Mouse (Mus musculus) midbrain, embryonic 11.5 days (tissue): ENCODE data around the gene Mrpl38. TPM values are rescaled to one million over a fixed set of nuclear protein-coding genes. Genes with fewer than 3 reads are reported as not detected.
A peak's percentile ranks its signal among the peaks of the same experiment; 100 is the strongest.

Source experiments
- ATAC-seq: fragments of 200-750 bp; cut with Nextera tagmentation; 2 replicates; pipeline ENCODE4 v1.8.0; 2017; ENCODE audit warnings: moderate TSS enrichment, moderate library complexity; ENCODE audit not compliant: low FRiP score
- DNase-seq: peaks from one replicate; pipeline ENCODE4 v3.0.0; 2015; ENCODE audit warnings: low spot score; ENCODE audit errors: missing footprints
- H3K27ac ChIP-seq: fragments of 300-500 bp; sonication (generic); 2 replicates; pipeline ENCODE4 v1.5.1; 2014; ENCODE audit warnings: low read depth, low read length
- H3K27me3 ChIP-seq: fragments of 300-500 bp; sonication (generic); 2 replicates; pipeline ENCODE4 v1.6.1; 2014; ENCODE audit warnings: mild to moderate bottlenecking, low read length, moderate library complexity, mixed read lengths; ENCODE audit not compliant: control insufficient read depth, insufficient read depth
- H3K36me3 ChIP-seq: fragments of 300-500 bp; sonication (generic); 2 replicates; pipeline ENCODE4 v1.6.1; 2014; ENCODE audit warnings: mild to moderate bottlenecking, low read length, moderate library complexity, mixed read lengths; ENCODE audit not compliant: control insufficient read depth, insufficient read depth
- H3K4me1 ChIP-seq: fragments of 300-500 bp; sonication (generic); 2 replicates; pipeline ENCODE4 v1.6.1; 2014; ENCODE audit warnings: low read length; ENCODE audit not compliant: control insufficient read depth, insufficient read depth
- H3K4me2 ChIP-seq: fragments of 300-500 bp; sonication (generic); 2 replicates; pipeline ENCODE4 v1.6.1; 2014; ENCODE audit warnings: mild to moderate bottlenecking, moderate library complexity
- H3K4me3 ChIP-seq: fragments of 300-500 bp; sonication (generic); 2 replicates; pipeline ENCODE4 v1.5.1; 2014; ENCODE audit warnings: low read depth, low read length
- H3K9ac ChIP-seq: fragments of 300-500 bp; sonication (generic); 2 replicates; pipeline ENCODE4 v1.6.1; 2014; ENCODE audit warnings: low read length
- H3K9me3 ChIP-seq: fragments of 300-500 bp; sonication (generic); 2 replicates; pipeline ENCODE4 v1.6.1; 2016; ENCODE audit warnings: low read length; ENCODE audit not compliant: control insufficient read depth
- WGBS: fragments of 180-500 bp; shearing (Covaris S2); extraction: QIAGEN DNeasy Blood & Tissue Kit; methylation state at CpG from one replicate; pipeline ENCODE4 v1.1.7; 2014; 5-methylcytosine and 5-hydroxymethylcytosine counted together
- polyA plus RNA-seq: library from polyadenylated mRNA; unstranded; fragments of >200 nt; fragmentation: Nextera tagmentation; extraction: Ambion mirVana; gene quantifications from 2 replicates; pipeline ENCODE4 v1.2.1, GENCODE M21; 2014

The Mrpl38 gene
- polyA plus RNA-seq, 1 experiment from 2014 or later: 97.0 TPM

DNA sequence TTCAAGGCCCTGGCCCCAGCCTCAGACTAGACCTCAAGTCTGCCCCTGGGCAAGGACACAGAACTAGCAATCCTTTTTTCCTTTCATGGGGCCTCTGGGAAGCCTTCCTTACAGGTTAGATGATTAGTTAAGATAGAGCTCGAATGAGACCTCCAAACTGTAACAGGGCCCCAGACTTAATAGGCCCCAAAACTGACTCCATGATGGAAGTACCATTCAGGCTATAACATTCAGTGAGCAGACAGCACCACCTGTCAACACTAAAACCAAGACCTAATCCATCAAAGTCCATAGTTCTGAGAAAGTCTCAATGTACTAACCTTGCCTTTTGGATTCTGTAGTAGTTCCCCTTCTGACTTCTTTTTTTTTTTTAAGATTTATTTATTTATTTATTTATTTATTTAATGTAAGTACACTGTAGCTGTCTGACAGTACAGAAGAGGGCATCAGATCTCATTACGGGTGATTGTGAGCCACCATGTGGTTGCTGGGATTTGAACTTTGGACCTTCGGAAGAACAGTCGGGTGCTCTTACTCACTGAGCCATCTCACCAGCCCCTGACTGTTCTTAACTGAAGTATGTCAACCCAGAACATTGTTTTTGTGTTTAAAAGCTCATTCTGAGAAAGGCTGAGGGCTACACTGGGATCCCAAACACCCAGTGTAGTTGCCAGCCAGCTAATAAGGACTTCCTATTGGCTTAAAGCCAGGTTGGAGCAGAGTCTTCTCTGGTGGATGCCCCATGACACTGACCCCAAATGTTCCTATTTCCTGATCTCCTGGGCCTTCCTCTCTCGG lies 31.5 kb upstream of the Mrpl38 start:
- Histone ChIP-seq H3K9me3 (no peaks in the 10 kb centered on the region), H3K4me1 (peaks cover 12% of the 10 kb centered on the region; the same call in 1 of the 2 replicates), H3K9ac (no peak overlapping the region), H3K4me3 (no peak overlapping the region), H3K27me3 (no peaks in the 10 kb centered on the region), H3K4me2 (no peak overlapping the region), H3K36me3 (peaks cover 4% of the 10 kb centered on the region; the same call in 1 of the 2 replicates), H3K27ac (no peak overlapping the region)
- ATAC-seq: no peak
- DNase-seq: peak; percentile 81
- WGBS: 86% methylated on average over 5 of the region's 5 CpGs

DNA sequence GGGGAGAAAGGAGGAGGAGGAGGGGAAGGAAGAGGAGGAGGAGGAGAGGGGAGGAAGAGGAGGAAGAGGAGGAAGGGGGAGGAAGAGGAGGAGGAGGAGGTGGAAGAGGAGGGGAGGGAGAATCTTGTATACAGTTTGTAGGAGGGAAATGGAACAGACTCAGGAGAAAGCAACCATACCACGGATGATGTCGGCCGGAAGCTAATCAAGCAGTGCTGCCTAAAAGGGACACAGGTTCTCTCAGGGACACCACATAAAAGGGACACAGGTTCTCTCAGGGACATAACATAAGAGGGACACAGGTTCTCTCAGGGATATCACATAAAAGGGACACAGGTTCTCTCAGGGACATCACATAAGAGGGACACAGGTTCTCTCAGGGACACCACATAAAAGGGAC lies 30.5 kb upstream of the Mrpl38 start:
- WGBS: 80% methylated on average over 3 of the region's 3 CpGs
- DNase-seq (peak; percentile 1), ATAC-seq (no peak)
- Histone ChIP-seq H3K9me3 (no peaks in the 10 kb centered on the region), H3K4me1 (peaks cover 12% of the 10 kb centered on the region; the same call in 1 of the 2 replicates), H3K36me3 (peaks cover 4% of the 10 kb centered on the region; the same call in 1 of the 2 replicates), H3K27ac (no peak overlapping the region), H3K9ac (no peak overlapping the region), H3K27me3 (no peaks in the 10 kb centered on the region), H3K4me2 (no peak overlapping the region), H3K4me3 (no peak overlapping the region)

DNA sequence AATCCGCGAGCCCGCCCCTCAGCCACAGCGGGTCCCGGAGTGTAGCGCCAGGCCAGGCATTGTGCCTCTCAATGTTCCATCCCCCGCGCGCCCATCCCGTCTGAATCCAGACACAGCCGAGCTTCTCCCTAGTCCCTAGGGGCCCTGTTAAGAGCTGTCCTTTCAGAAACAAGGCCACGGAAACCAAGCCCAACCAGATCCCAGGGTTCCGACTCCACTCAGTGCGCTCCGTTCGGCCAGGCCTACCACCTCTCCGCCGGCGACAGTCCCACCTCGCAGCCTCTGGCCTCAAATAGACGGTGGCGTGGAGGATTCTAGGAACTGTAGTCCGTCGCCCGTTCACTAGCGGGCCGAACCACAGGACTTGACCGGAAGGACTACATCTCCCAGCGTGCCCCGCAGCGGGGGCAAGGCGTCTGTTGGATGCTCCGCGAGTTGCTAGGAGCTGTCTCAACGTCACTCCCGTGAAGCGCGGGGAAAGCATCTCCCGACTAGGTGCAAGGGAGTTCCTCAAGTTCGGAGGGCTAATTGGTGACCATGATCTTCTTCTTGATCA lies 29.3 kb upstream of the Mrpl38 start, which contains the start of gene Fbf1:
Fbf1 (minus strand) TSS at position 283 of the 556 bp plus-strand sequence.
- peak within 1 kb of the TSS; percentile 78 for H3K9ac ChIP-seq
- H3K4me3 ChIP-seq: peak within 1 kb of the TSS; percentile 63
- under 1% methylated on average over 40 of the region's 40 CpGs for WGBS
- peak within 1 kb of the TSS; percentile 84 for H3K4me2 ChIP-seq
- no peaks in the 10 kb centered on the region for H3K9me3 ChIP-seq
- H3K27ac ChIP-seq: peak within 1 kb of the TSS; percentile 74
- H3K36me3 ChIP-seq: peaks cover 3% of the 10 kb centered on the region; the same call in 1 of the 2 replicates
- peak; percentile 98 for DNase-seq
- peak; percentile 99 for ATAC-seq
- peaks cover 13% of the 10 kb centered on the region; the same call in 1 of the 2 replicates for H3K4me1 ChIP-seq
- H3K27me3 ChIP-seq: no peaks in the 10 kb centered on the region

DNA sequence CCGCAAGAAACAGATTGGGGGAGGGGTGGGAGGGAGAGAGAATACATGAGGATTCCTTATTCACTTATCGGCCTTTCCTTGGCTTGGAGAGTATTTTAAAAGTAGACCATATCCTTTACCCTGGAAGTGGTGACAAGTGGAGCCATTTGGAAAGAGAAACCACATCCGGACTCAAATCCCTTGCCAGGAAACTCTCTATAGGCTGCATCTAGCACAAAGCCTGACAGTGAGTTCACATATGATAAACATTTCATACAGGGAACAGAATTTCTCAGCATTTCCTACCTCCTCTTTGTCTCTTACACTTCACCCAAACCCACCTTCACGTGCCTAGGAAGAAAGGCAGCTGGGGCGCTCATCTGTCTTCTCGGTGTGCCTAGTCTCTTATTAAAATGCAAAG lies 28.6 kb upstream of the Mrpl38 start:
- peak; percentile 91 for DNase-seq
- Histone ChIP-seq H3K4me1 (peaks cover 14% of the 10 kb centered on the region; the same call in 1 of the 2 replicates), H3K9ac (peak overlapping the region; percentile 78), H3K9me3 (no peaks in the 10 kb centered on the region), H3K4me3 (peak overlapping the region; percentile 63), H3K4me2 (peak overlapping the region; percentile 84), H3K27ac (peak overlapping the region; percentile 74), H3K27me3 (no peaks in the 10 kb centered on the region), H3K36me3 (peaks cover 3% of the 10 kb centered on the region; the same call in 1 of the 2 replicates)
- WGBS: 11% methylated on average over 6 of the region's 6 CpGs
- no peak for ATAC-seq

DNA sequence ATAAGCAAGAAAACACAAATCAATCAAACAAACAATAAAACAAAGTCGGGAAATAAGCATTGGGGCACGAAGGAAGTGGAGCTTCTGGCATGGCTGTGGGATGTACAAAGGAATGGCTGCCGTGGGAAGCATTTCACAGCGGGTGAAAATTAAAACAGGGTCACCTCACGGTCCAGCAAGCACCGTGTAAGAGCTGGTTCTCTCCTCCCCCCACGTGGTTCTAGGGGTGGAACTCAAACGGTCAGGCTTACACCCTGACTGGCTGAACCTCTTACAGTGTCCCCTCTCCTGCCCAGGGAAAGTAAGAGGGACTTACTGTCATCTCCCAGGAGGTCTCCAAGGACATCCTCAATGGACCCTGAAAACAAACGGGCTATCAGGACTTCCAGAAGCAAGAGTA lies 24.3 kb upstream of the Mrpl38 start:
- Histone ChIP-seq H3K4me2 (no peak overlapping the region), H3K4me3 (no peak overlapping the region), H3K27me3 (no peaks in the 10 kb centered on the region), H3K27ac (no peak overlapping the region), H3K36me3 (peaks cover 9% of the 10 kb centered on the region), H3K9me3 (no peaks in the 10 kb centered on the region), H3K9ac (no peak overlapping the region), H3K4me1 (peaks cover 9% of the 10 kb centered on the region; the same call in 1 of the 2 replicates)
- DNase-seq (no peak), ATAC-seq (no peak)
- WGBS: 37% methylated on average over 9 of the region's 9 CpGs

DNA sequence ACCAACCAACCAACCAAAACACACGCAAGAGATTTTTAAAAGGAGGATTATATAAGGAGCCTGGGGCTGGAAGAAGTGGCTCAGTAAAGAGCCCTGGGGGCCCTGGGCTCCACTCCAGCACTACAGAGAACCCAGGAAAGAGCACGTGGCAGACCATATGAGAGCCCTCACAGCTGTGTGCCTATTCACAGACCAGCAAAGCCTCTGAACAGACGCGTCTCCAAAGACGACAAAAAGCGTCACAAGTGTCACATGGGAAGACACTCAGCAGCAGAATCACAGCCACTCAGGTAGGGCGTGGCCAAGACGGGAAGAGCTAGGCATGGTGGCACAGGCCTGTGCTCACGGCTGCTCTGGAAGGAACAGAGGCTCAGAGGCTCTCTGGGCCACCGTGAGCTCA lies 23.5 kb upstream of the Mrpl38 start:
- DNase-seq (no peak), ATAC-seq (no peak)
- Histone ChIP-seq H3K36me3 (peaks cover 11% of the 10 kb centered on the region), H3K4me3 (no peak overlapping the region), H3K9ac (no peak overlapping the region), H3K4me2 (no peak overlapping the region), H3K9me3 (no peaks in the 10 kb centered on the region), H3K4me1 (peaks cover 8% of the 10 kb centered on the region; the same call in 1 of the 2 replicates), H3K27me3 (no peaks in the 10 kb centered on the region), H3K27ac (no peak overlapping the region)
- WGBS: 83% methylated on average over 10 of the region's 10 CpGs

DNA sequence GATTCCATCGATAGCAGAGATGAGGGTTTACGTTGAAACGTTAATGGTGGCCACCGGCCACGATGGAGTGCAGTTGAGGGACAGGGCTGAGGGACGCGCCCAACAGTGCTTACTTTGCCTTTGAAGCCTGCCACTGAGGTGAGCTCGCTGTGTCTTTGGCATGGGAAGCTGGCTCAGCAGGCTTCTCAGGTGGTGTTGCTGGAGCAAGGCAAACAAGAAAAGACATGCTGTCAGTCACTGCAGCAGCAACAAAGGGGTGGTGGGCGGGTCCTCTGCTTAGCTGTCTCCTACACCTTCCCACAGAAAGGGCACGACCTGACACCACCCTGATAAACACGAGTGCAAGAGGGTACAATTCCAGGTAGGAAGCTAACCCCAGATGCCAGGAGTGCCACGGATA lies 22.6 kb upstream of the Mrpl38 start:
- Histone ChIP-seq H3K27me3 (no peaks in the 10 kb centered on the region), H3K27ac (no peak overlapping the region), H3K9me3 (no peaks in the 10 kb centered on the region), H3K9ac (no peak overlapping the region), H3K36me3 (peaks cover 11% of the 10 kb centered on the region), H3K4me2 (no peak overlapping the region), H3K4me1 (0 out of 2 replicates have a peak, but pooled peaks cover 2% of the 10 kb centered on the region), H3K4me3 (no peak overlapping the region)
- DNase-seq (no peak), ATAC-seq (no peak)
- 72% methylated on average over 12 of the region's 12 CpGs for WGBS

DNA sequence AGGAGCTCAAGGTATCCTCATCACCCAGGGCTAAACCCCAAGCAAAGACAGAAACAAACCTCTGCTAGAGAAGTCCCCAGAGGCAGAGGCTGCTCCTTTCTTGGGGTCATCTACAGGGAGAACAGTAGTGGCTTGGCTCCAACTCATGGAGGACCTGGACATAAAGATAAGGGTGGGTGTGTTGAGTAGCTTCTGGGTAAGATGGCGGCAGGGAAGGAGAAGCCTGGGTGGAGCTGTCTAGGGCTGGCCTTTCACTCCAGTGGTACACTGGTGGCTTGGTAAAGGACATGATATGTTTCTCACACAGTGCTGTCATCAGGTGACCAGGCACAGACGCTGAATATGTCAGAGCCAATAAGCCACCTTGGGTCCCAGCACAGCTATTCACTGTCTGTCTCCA lies 12.3 kb upstream of the Mrpl38 start:
- Histone ChIP-seq H3K27me3 (no peaks in the 10 kb centered on the region), H3K4me2 (no peak overlapping the region), H3K36me3 (peaks cover 31% of the 10 kb centered on the region), H3K4me3 (no peak overlapping the region), H3K27ac (no peak overlapping the region), H3K9me3 (no peaks in the 10 kb centered on the region), H3K9ac (no peak overlapping the region), H3K4me1 (no peaks in the 10 kb centered on the region)
- no peak for ATAC-seq
- WGBS: 94% methylated on average over 2 of the region's 2 CpGs
- DNase-seq: no peak

DNA sequence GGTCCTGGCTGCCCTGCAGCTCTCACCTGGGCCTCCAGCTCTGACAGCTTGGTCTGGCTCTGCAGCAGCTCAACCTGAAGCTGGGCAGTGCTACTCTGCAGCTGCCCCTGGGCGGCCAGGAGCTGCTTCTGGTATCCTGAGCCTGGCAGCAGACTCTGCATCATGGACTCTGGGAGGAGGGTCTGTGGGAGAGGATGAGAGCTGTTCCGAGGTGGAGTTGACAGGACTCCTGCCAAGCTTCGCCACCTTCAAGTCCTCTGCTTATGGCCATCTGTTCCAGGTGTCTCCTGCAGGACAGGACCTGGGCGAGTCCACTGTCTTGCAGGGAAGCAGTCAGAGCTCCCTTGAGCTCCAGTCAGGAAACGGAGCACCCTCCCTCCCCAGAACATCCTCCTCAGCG lies 10.7 kb upstream of the Mrpl38 start:
- no peaks in the 10 kb centered on the region for H3K9me3 ChIP-seq
- no peak overlapping the region for H3K4me3 ChIP-seq
- DNase-seq (no peak), ATAC-seq (no peak)
- peaks cover 31% of the 10 kb centered on the region for H3K36me3 ChIP-seq
- H3K27me3 ChIP-seq: no peaks in the 10 kb centered on the region
- H3K9ac ChIP-seq: no peak overlapping the region
- no peak overlapping the region for H3K27ac ChIP-seq
- no peaks in the 10 kb centered on the region for H3K4me1 ChIP-seq
- WGBS: 79% methylated on average over 6 of the region's 6 CpGs
- no peak overlapping the region for H3K4me2 ChIP-seq
